24 mouse cellular contexts compared by ENCODE assay signal in the genomic region with DNA sequence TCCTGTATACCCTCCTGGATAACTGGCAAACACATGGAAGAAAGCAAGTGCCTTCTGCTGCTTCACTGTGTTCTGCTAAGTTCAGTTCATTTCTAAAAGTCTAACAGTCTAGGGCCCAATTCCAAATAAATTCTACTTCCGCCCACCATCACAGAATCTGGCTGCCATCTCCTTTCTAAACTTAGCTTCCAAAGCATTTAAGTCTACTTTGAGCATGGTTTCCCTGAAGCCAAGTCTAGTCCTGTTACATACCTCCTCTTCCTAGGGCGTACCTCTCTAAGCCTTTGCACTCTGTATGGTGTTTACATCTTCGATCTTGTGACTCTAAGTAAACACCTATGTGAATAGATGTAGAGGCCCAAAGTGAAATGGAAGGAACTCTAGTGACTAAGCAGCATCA. TPM values are rescaled to one million over a fixed set of nuclear protein-coding genes. Genes with fewer than 3 reads are reported as not detected.
DNase-seq lines count a peak whose midpoint lies in the region; ATAC-seq lines count a peak whose summit lies in the region.
"Had no signal": no experiment of that assay in that cellular context is flagged by ENCODE, and none has a peak within 500 bp of the region (broad histone marks: within the 10 kb centered on the region; RNA-seq: fewer than 3 reads in every experiment).

No protein-coding gene starts in this region.

- DNase-seq in frontal cortex, postnatal 10 days (ENCODE audit: low spot score in 2 of 2), result no peak
- DNase-seq in layer of hippocampus, adult 9-10 months (ENCODE audit: low spot score), result peak; percentile 39
- DNase-seq in layer of hippocampus, postnatal 36 days, result no peak
- DNase-seq in left cerebral cortex, postnatal 14 days (ENCODE audit: low spot score in 2 of 2), result peak; percentile 63 to 72
- DNase-seq in telencephalon, adult 2 months (ENCODE audit: low read depth, low spot score), result peak; percentile 92
- DNase-seq: adrenal gland, adult 2 months; cerebellum, adult 9-10 months; heart, postnatal 36 days; lung, adult 2 months; lung, postnatal 36 days; thymus, adult 2 months had no signal

- no peak overlapping the region for H3K9ac ChIP-seq in kidney, embryonic 14.5 days (ENCODE audit: low read depth, low read length)
- H3K9ac ChIP-seq: embryonic facial prominence, embryonic 12.5 days; hindbrain, embryonic 15.5 days; neural tube, embryonic 15.5 days had no signal

- H3K4me1 ChIP-seq in kidney, embryonic 14.5 days (ENCODE audit: control insufficient read depth, insufficient read depth, low read length), result no peaks in the 10 kb centered on the region
- H3K4me1 ChIP-seq: embryonic facial prominence, embryonic 12.5 days; hindbrain, embryonic 15.5 days; neural tube, embryonic 15.5 days had no signal

- no peak overlapping the region for H3K27ac ChIP-seq in kidney, embryonic 14.5 days (ENCODE audit: low read depth, low read length)
- H3K27ac ChIP-seq: embryonic facial prominence, embryonic 12.5 days; hindbrain, embryonic 15.5 days; neural tube, embryonic 15.5 days had no signal

- intact Hi-C loops in left cerebral cortex, postnatal 14 days (cut with DNase I), result no loop called here

- peaks cover 91% of the 10 kb centered on the region for H3K36me3 ChIP-seq in kidney, embryonic 14.5 days (ENCODE audit: control insufficient read depth, insufficient read depth, low read length)

- WGBS in kidney, embryonic 14.5 days, result 95% methylated on average over 3 of the region's 3 CpGs

- no peaks in the 10 kb centered on the region for H3K27me3 ChIP-seq in kidney, embryonic 14.5 days (ENCODE audit: control insufficient read depth, insufficient read depth, low read length)
- H3K27me3 ChIP-seq: embryonic facial prominence, embryonic 12.5 days; hindbrain, embryonic 15.5 days; neural tube, embryonic 15.5 days had no signal

- no peak overlapping the region for H3K4me3 ChIP-seq in kidney, embryonic 14.5 days (ENCODE audit: low read length)
- H3K4me3 ChIP-seq: embryonic facial prominence, embryonic 12.5 days; erythroblast, embryonic 14.5 days; hindbrain, embryonic 15.5 days; neural tube, embryonic 15.5 days had no signal

- H3K4me2 ChIP-seq in kidney, embryonic 14.5 days (replicated peaks; ENCODE audit: low read depth, low read length), result no peak overlapping the region
- H3K4me2 ChIP-seq: embryonic facial prominence, embryonic 12.5 days; hindbrain, embryonic 15.5 days; liver, embryonic 11.5 days; neural tube, embryonic 15.5 days had no signal

- no peaks in the 10 kb centered on the region for H3K9me3 ChIP-seq in kidney, embryonic 14.5 days (ENCODE audit: control insufficient read depth, low read length)
- H3K9me3 ChIP-seq: embryonic facial prominence, embryonic 12.5 days; hindbrain, embryonic 15.5 days; neural tube, embryonic 15.5 days had no signal

- peak; percentile 95 for ATAC-seq in frontal cortex, adult (ENCODE audit: low TSS enrichment)
- no peak for ATAC-seq in kidney, embryonic 14.5 days (ENCODE audit: low FRiP score, low TSS enrichment)
- ATAC-seq in erythroid progenitor cell, adult 5-6 weeks (replicated peaks; ENCODE audit: low FRiP score, poor library complexity, severe bottlenecking), result no peak
- ATAC-seq: forebrain, embryonic 14.5 days; midbrain, embryonic 16.5 days had no signal

RNA-seq across cellular contexts. Expression of gene Nfya, which starts 17.1 kb away (rescaled TPM):
- total RNA-seq in layer of hippocampus, postnatal 36 days (2021), result 10 to 100 TPM; 27.2 to 34.4 TPM
- 10 to 100 TPM; 31.5 to 33.3 TPM for total RNA-seq in left cerebral cortex, postnatal 14 days (2021)
- 16.4 and 26.7 TPM in 2 replicates for polyA plus RNA-seq in kidney, embryonic 14.5 days (2014; fragmentation: Nextera tagmentation; extraction: Ambion mirVana)
- 133 and 142 TPM in 2 replicates for total RNA-seq in erythroid progenitor cell, adult 5-6 weeks (2015; ENCODE audit: low replicate concordance)
- total RNA-seq in erythroid progenitor cell, adult 5-6 weeks (2017; ENCODE audit: low replicate concordance), result 69.3 and 110 TPM in 2 replicates

RNA-seq across cellular contexts. Expression of gene Oard1, which starts 17.2 kb away (rescaled TPM):
- 10 to 100 TPM; 12.3 to 13.6 TPM for total RNA-seq in layer of hippocampus, postnatal 36 days (2021)
- 1 to 10 TPM; 9.4 to 9.7 TPM for total RNA-seq in left cerebral cortex, postnatal 14 days (2021)
- 82.5 and 101 TPM in 2 replicates for polyA plus RNA-seq in kidney, embryonic 14.5 days (2014; fragmentation: Nextera tagmentation; extraction: Ambion mirVana)
- total RNA-seq in erythroid progenitor cell, adult 5-6 weeks (2015; ENCODE audit: low replicate concordance), result 42.9 and 62.9 TPM in 2 replicates
- total RNA-seq in erythroid progenitor cell, adult 5-6 weeks (2017; ENCODE audit: low replicate concordance), result 81.9 and 87.0 TPM in 2 replicates

RNA-seq across cellular contexts. Expression of gene Treml1, which starts 32.9 kb away (rescaled TPM):
- not detected for total RNA-seq in layer of hippocampus, postnatal 36 days (2021)
- under 1 TPM in 1 of 2 experiments, not detected in 1; 0.44 TPM for total RNA-seq in left cerebral cortex, postnatal 14 days (2021)
- 0.67 and 0.76 TPM in 2 replicates for polyA plus RNA-seq in kidney, embryonic 14.5 days (2014; fragmentation: Nextera tagmentation; extraction: Ambion mirVana)
- not detected in 2 replicates for total RNA-seq in erythroid progenitor cell, adult 5-6 weeks (2015; ENCODE audit: low replicate concordance)
- total RNA-seq in erythroid progenitor cell, adult 5-6 weeks (2017; ENCODE audit: low replicate concordance), result not detected in 2 replicates
- total RNA-seq: gastrocnemius, adult 8-10 months had no signal
- polyA plus RNA-seq: large intestine, adult 2 months had no signal

RNA-seq across cellular contexts. Expression of gene Apobec2, which starts 40.1 kb away (rescaled TPM):
- total RNA-seq in layer of hippocampus, postnatal 36 days (2021), result not detected
- under 1 TPM in 1 of 2 experiments, not detected in 1; 0.32 TPM for total RNA-seq in left cerebral cortex, postnatal 14 days (2021)
- polyA plus RNA-seq in kidney, embryonic 14.5 days (2014; fragmentation: Nextera tagmentation; extraction: Ambion mirVana), result 0.69 and 0.89 TPM in 2 replicates
- not detected in 2 replicates for total RNA-seq in erythroid progenitor cell, adult 5-6 weeks (2015; ENCODE audit: low replicate concordance)
- not detected in 2 replicates for total RNA-seq in erythroid progenitor cell, adult 5-6 weeks (2017; ENCODE audit: low replicate concordance)
- total RNA-seq: megakaryocyte-erythroid progenitor cell, adult 5-6 weeks had no signal
- polyA plus RNA-seq: erythroblast, embryonic 14.5 days had no signal

RNA-seq across cellular contexts. Expression of gene Trem2, which starts 46.4 kb away (rescaled TPM):
- total RNA-seq in layer of hippocampus, postnatal 36 days (2021), result 1 to 10 TPM; 8.8 to 9.6 TPM
- 10 to 100 TPM in 1 of 2 experiments, 1 to 10 TPM in 1; 8.5 to 10.3 TPM for total RNA-seq in left cerebral cortex, postnatal 14 days (2021)
- polyA plus RNA-seq in kidney, embryonic 14.5 days (2014; fragmentation: Nextera tagmentation; extraction: Ambion mirVana), result 2.0 and 2.8 TPM in 2 replicates
- total RNA-seq in erythroid progenitor cell, adult 5-6 weeks (2015; ENCODE audit: low replicate concordance), result 2.2 TPM in 1 of 2 replicates, not detected in the other
- total RNA-seq in erythroid progenitor cell, adult 5-6 weeks (2017; ENCODE audit: low replicate concordance), result 0.26 TPM in 1 of 2 replicates, not detected in the other
- total RNA-seq: megakaryocyte-erythroid progenitor cell, adult 5-6 weeks had no signal

Comparison
In these comparisons a context has a peak if more than half of its experiments do, and no peak if none do; other contexts are left out.
1. DNase-seq: peak in layer of hippocampus, adult 9-10 months (single experiment), left cerebral cortex, postnatal 14 days (2 of 2) and telencephalon, adult 2 months (single experiment); none in frontal cortex, postnatal 10 days (0 of 2) and layer of hippocampus, postnatal 36 days (0 of 2).